Mouse (Mus musculus) neural tube, embryonic 11.5 days (tissue): ENCODE results near the gene Stat5a. TPM values are rescaled to one million over a fixed set of nuclear protein-coding genes. Genes with fewer than 3 reads are reported as not detected.

ENCODE experiments used
- ATAC-seq: fragments of 200-750 bp; cut with Nextera tagmentation; 2 replicates; pipeline ENCODE4 v1.8.0; 2017; ENCODE audit warnings: moderate number of reproducible peaks, mild to moderate bottlenecking, moderate TSS enrichment, moderate library complexity; ENCODE audit not compliant: insufficient read depth, low FRiP score, low TSS enrichment
- DNase-seq: peaks from one replicate; pipeline ENCODE4 v3.0.0-alpha.2; 2015; ENCODE audit warnings: low spot score
- H3K27ac ChIP-seq: fragments of 300-500 bp; sonication (generic); 2 replicates; pipeline ENCODE4 v1.5.1; 2014; ENCODE audit warnings: low read depth, mild to moderate bottlenecking, low read length
- H3K27me3 ChIP-seq: fragments of 300-500 bp; sonication (generic); 2 replicates; pipeline ENCODE4 v1.6.1; 2014; ENCODE audit warnings: mild to moderate bottlenecking, low read length, mixed read lengths; ENCODE audit not compliant: control insufficient read depth, insufficient read depth
- H3K36me3 ChIP-seq: fragments of 300-500 bp; sonication (generic); 2 replicates; pipeline ENCODE4 v1.6.1; 2014; ENCODE audit warnings: mild to moderate bottlenecking, low read length, moderate library complexity, mixed read lengths; ENCODE audit not compliant: control insufficient read depth, insufficient read depth
- H3K4me1 ChIP-seq: fragments of 300-500 bp; sonication (generic); 2 replicates; pipeline ENCODE4 v1.6.1; 2014; ENCODE audit warnings: low read length, mixed read lengths; ENCODE audit not compliant: control insufficient read depth, insufficient read depth
- H3K4me2 ChIP-seq: fragments of 300-500 bp; sonication (generic); 2 replicates; pipeline ENCODE4 v1.6.1; 2014; ENCODE audit warnings: low read depth, mild to moderate bottlenecking, moderate library complexity
- H3K4me3 ChIP-seq: fragments of 300-500 bp; sonication (generic); 2 replicates; pipeline ENCODE4 v1.5.1; 2014; ENCODE audit warnings: low read depth, low read length
- H3K9ac ChIP-seq: fragments of 300-500 bp; sonication (generic); 2 replicates; pipeline ENCODE4 v1.6.1; 2014; ENCODE audit warnings: mild to moderate bottlenecking, low read length
- H3K9me3 ChIP-seq: fragments of 300-500 bp; sonication (generic); 2 replicates; pipeline ENCODE4 v1.6.1; 2016; ENCODE audit warnings: low read length; ENCODE audit not compliant: control insufficient read depth
- WGBS: fragments of 180-500 bp; shearing (Covaris S2); extraction: QIAGEN DNeasy Blood & Tissue Kit; methylation state at CpG from one replicate; pipeline ENCODE4 v1.1.7; 2014; 5-methylcytosine and 5-hydroxymethylcytosine counted together
- polyA plus RNA-seq: library from polyadenylated mRNA; unstranded; fragments of >200 nt; fragmentation: Nextera tagmentation; extraction: Ambion mirVana; gene quantifications from 2 replicates; pipeline ENCODE4 v1.2.1, GENCODE M21; 2014

Stat5a gene
- polyA plus RNA-seq, 1 experiment from 2014 or later, result 1.3 TPM

DNA sequence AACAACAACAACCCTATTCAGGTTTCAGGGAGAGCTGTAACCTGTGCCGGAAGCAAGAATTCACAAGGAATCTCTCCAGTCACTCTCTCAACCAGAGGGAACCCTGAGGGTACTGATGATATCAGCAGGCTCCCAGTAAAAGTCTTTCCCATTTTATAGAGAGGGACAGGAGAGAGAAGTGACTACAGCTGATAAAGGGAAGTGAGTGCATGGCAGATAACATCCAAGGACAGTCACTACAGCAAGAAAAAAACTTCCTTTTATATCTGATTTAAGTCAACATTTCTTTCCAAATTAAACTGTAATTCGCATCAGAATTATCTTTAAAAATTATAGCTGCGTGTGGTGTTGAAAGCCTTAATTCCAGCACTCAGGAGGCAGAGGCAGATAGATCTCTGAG lies 68.2 kb downstream of the Stat5a start:
- no peak overlapping the region for H3K9ac ChIP-seq
- no peaks in the 10 kb centered on the region for H3K4me1 ChIP-seq
- no peak overlapping the region for H3K4me3 ChIP-seq
- no peak for DNase-seq
- no peaks in the 10 kb centered on the region for H3K27me3 ChIP-seq
- 94% methylated on average over 3 of the region's 3 CpGs for WGBS
- H3K36me3 ChIP-seq, result no peaks in the 10 kb centered on the region
- no peak for ATAC-seq
- H3K4me2 ChIP-seq, result no peak overlapping the region
- H3K27ac ChIP-seq, result no peak overlapping the region
- no peaks in the 10 kb centered on the region for H3K9me3 ChIP-seq

DNA sequence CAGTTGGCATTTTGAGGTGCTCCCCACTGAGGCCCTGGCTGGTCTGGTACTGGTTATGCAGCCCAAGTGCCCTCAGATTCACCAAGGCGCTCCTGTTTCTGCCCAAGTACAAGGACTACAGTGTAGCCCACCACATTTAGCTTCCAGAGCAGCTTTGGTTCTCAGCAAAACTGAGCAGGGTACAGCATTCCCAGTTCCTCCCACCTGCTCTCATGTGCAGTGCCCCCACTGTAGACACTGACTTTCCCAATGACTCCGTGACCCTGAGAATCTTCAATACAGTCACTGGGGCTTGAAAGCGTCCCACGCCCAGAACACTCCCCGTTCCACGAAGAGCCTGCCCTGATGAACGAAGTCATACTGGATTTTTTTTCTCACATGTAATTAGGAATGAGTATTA lies 71.5 kb downstream of the Stat5a start:
- Histone ChIP-seq H3K4me1 (no peaks in the 10 kb centered on the region), H3K27ac (no peak overlapping the region), H3K36me3 (no peaks in the 10 kb centered on the region), H3K4me2 (no peak overlapping the region), H3K4me3 (no peak overlapping the region), H3K9me3 (no peaks in the 10 kb centered on the region), H3K27me3 (no peaks in the 10 kb centered on the region), H3K9ac (no peak overlapping the region)
- no peak for ATAC-seq
- 84% methylated on average over 7 of the region's 7 CpGs for WGBS
- DNase-seq, result no peak

DNA sequence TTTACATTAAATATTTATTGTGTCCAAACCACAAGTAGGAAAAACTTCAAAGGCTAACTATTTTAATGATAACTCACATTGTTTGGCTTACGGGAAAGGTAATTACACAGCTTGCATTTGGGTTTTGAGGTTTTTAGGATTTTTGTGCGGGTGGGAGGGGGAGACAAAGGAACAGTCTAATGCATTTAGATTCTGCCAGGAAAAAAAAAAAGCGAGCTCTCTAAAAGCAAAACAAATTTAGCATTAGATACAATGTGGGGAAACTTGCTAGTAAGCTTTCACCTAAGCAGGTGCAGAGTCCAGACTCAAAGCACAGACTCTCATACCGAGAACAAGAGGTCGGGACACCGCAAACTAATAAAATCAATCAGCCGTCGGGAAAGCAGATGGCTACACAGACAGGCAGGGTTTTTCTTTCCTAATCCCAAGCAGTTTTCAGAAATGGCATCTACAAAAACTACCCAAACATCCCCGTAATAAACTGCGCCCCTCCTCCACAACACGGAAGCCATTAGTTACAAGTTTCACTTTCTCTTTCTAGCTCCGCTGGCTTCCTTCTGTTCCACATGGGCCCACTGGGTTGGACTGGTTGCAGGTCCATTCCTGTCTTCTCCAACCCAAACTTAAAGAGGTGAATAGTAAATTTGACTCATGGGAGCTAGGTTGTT lies 72.2 kb downstream of the Stat5a start:
- Histone ChIP-seq H3K27me3 (no peaks in the 10 kb centered on the region), H3K4me1 (no peaks in the 10 kb centered on the region), H3K9me3 (no peaks in the 10 kb centered on the region), H3K4me2 (no peak overlapping the region), H3K4me3 (no peak overlapping the region), H3K9ac (no peak overlapping the region), H3K36me3 (no peaks in the 10 kb centered on the region), H3K27ac (no peak overlapping the region)
- no peak for ATAC-seq
- 59% methylated on average over 12 of the region's 12 CpGs for WGBS
- DNase-seq, result no peak

Other genes starting within 250 kb of the Stat5a start
- gene Nkiras2, start 240.1 kb upstream of the Stat5a start, polyA plus RNA-seq, result 112 and 115 TPM in 2 replicates
- gene Dnajc7, start 239.2 kb upstream of the Stat5a start, polyA plus RNA-seq, result 77.0 and 81.1 TPM in 2 replicates
- 0.32 TPM in 1 of 2 replicates, not detected in the other for gene Zfp385c, start 166.9 kb upstream of the Stat5a start, polyA plus RNA-seq
- 1.4 and 1.9 TPM in 2 replicates for gene Dhx58, start 155.1 kb upstream of the Stat5a start, polyA plus RNA-seq
- gene Kat2a, start 146.9 kb upstream of the Stat5a start, polyA plus RNA-seq, result 61.3 and 66.4 TPM in 2 replicates
- gene Hspb9, start 145.5 kb upstream of the Stat5a start, polyA plus RNA-seq, result not detected in 2 replicates
- gene Rab5c, start 121.1 kb upstream of the Stat5a start, polyA plus RNA-seq, result 58.8 and 63.3 TPM in 2 replicates
- gene Kcnh4, start 99.4 kb upstream of the Stat5a start, polyA plus RNA-seq, result 2.2 and 2.4 TPM in 2 replicates
- not detected in 2 replicates for gene Hcrt, start 96.4 kb upstream of the Stat5a start, polyA plus RNA-seq
- 2.2 and 2.4 TPM in 2 replicates for gene Ghdc, start 88.4 kb upstream of the Stat5a start, polyA plus RNA-seq
- gene Stat5b, start 8.6 kb upstream of the Stat5a start, polyA plus RNA-seq, result 18.3 and 20.2 TPM in 2 replicates
- 34.7 and 42.1 TPM in 2 replicates for gene Stat3, start 80.2 kb downstream of the Stat5a start, polyA plus RNA-seq
- gene Cavin1, start 111.5 kb downstream of the Stat5a start, polyA plus RNA-seq, result 11.4 and 12.3 TPM in 2 replicates
- gene Atp6v0a1, start 150.1 kb downstream of the Stat5a start, polyA plus RNA-seq, result 50.2 and 54.1 TPM in 2 replicates
- gene Naglu, start 210.7 kb downstream of the Stat5a start, polyA plus RNA-seq, result 5.8 and 5.9 TPM in 2 replicates
- gene Hsd17b1, start 219.1 kb downstream of the Stat5a start, polyA plus RNA-seq, result not detected in 2 replicates
- gene Coasy, start 223.2 kb downstream of the Stat5a start, polyA plus RNA-seq, result 55.5 and 55.9 TPM in 2 replicates
- gene Mlx, start 227.9 kb downstream of the Stat5a start, polyA plus RNA-seq, result 55.6 and 61.6 TPM in 2 replicates
- gene Psmc3ip, start 236.1 kb downstream of the Stat5a start, polyA plus RNA-seq, result 49.3 and 50.8 TPM in 2 replicates